Mouse (Mus musculus) central nervous system, embryonic 18 days (tissue): Measurements from ENCODE around the gene Bpifa3. TPM values are rescaled to one million over a fixed set of nuclear protein-coding genes. Genes with fewer than 3 reads are reported as not detected.

Experiments used
- polyA plus RNA-seq: library from polyadenylated mRNA; depleted of rRNA; stranded (reverse); fragments of >200 nt; gene quantifications from 2 replicates; pipeline ENCODE4 v1.2.3, GENCODE M21; 2012; rRNA removed

Gene Bpifa3
- polyA plus RNA-seq, result not detected in 2 replicates

GRCm38 (mm10) chr2:154130120-154130519 is at the start of gene Bpifa3:
TSS of gene Bpifa3 (plus strand) at chr2:154130336.

GRCm38 (mm10) chr2:154142580-154142979 is 12.4 kb downstream of the Bpifa3 start, which contains the start of gene Bpifa1:
TSS of gene Bpifa1 (plus strand) at chr2:154142880.

GRCm38 (mm10) chr2:154162307-154162706 is 32.2 kb downstream of the Bpifa3 start, which contains the start of gene Bpifa5:
TSS of gene Bpifa5 (plus strand) at chr2:154162607.

Other genes starting within 250 kb of the Bpifa3 start
- gene Bpifb6, start 229.9 kb upstream of the Bpifa3 start, polyA plus RNA-seq, result 0.09 TPM in 1 of 2 replicates, not detected in the other
- not detected in 2 replicates for gene Bpifb3, start 212.1 kb upstream of the Bpifa3 start, polyA plus RNA-seq
- gene Bpifb4, start 192.1 kb upstream of the Bpifa3 start, polyA plus RNA-seq, result 0.05 and 0.27 TPM in 2 replicates
- gene Bpifa6, start 155.4 kb upstream of the Bpifa3 start, polyA plus RNA-seq, result not detected in 2 replicates
- gene Bpifa2, start 122.1 kb upstream of the Bpifa3 start, polyA plus RNA-seq, result not detected in 2 replicates
- 0.11 and 1.3 TPM in 2 replicates for gene Bpifa1, start 12.5 kb downstream of the Bpifa3 start, polyA plus RNA-seq
- not detected in 2 replicates for gene Bpifa5, start 32.3 kb downstream of the Bpifa3 start, polyA plus RNA-seq
- gene Bpifb1, start 60.5 kb downstream of the Bpifa3 start, polyA plus RNA-seq, result 0.32 and 0.39 TPM in 2 replicates
- 0.16 and 0.23 TPM in 2 replicates for gene Bpifb5, start 93.4 kb downstream of the Bpifa3 start, polyA plus RNA-seq
- gene Bpifb9a, start 127.5 kb downstream of the Bpifa3 start, polyA plus RNA-seq, result 0.35 TPM in 1 of 2 replicates, not detected in the other
- gene Bpifb9b, start 176.9 kb downstream of the Bpifa3 start, polyA plus RNA-seq, result 0.13 TPM in 1 of 2 replicates, not detected in the other
- 10.2 and 15.0 TPM in 2 replicates for gene Cdk5rap1, start 242.7 kb downstream of the Bpifa3 start, polyA plus RNA-seq